Mouse (Mus musculus) bone marrow macrophage, adult 2 months (primary cell): Measurements from ENCODE around the gene Rgr.

ENCODE experiments used
- CTCF ChIP-seq: IDR thresholded peaks from 2 replicates; pipeline ENCODE4 v1.5.1; 2012; ENCODE audit warnings: low read depth, mild to moderate bottlenecking, low read length, moderate library complexity
- POLR2A ChIP-seq: IDR thresholded peaks from 2 replicates; pipeline ENCODE4 v1.6.1; 2012; ENCODE audit warnings: mild to moderate bottlenecking, low read depth, low read length, borderline replicate concordance

GRCm38 (mm10) chr14:37006489-37006888, 42.3 kb downstream of the Rgr start:
- no peak for TF ChIP-seq CTCF
- TF ChIP-seq POLR2A = no peak
